Mouse (Mus musculus) embryonic facial prominence, embryonic 11.5 days (tissue): ENCODE data around the gene Hist1h2be. TPM values are rescaled to one million over a fixed set of nuclear protein-coding genes. Genes with fewer than 3 reads are reported as not detected.
A peak's percentile ranks its signal among the peaks of the same experiment; 100 is the strongest.
"Not testable (repeated sequence)": the region's sequence is repeated elsewhere in the genome, so short reads cannot be mapped to it uniquely, and the experiment has no call there.

Experiments used
- ATAC-seq: fragments of 200-750 bp; cut with Nextera tagmentation; replicated peaks from 2 replicates; pipeline ENCODE4 v1.8.0; 2017; ENCODE audit warnings: low read depth; ENCODE audit not compliant: insufficient number of reproducible peaks, low FRiP score, low TSS enrichment
- DNase-seq: peaks from one replicate; pipeline ENCODE4 v3.0.0-alpha.2; 2015; ENCODE audit warnings: low spot score
- H3K27ac ChIP-seq: fragments of 300-500 bp; sonication (generic); replicated peaks from 2 replicates; pipeline ENCODE4 v1.5.1; 2014; ENCODE audit warnings: mild to moderate bottlenecking, low read depth, low read length, control low read depth
- H3K27me3 ChIP-seq: fragments of 300-500 bp; sonication (generic); 2 replicates; pipeline ENCODE4 v1.6.1; 2014; ENCODE audit warnings: mild to moderate bottlenecking, low read length, moderate library complexity, mixed read lengths; ENCODE audit not compliant: control insufficient read depth, insufficient read depth
- H3K36me3 ChIP-seq: fragments of 300-500 bp; sonication (generic); replicated peaks from 2 replicates; pipeline ENCODE4 v1.6.1; 2014; ENCODE audit warnings: low read depth, mild to moderate bottlenecking, low read length, moderate library complexity, mixed read lengths; ENCODE audit not compliant: control insufficient read depth, insufficient read depth
- H3K4me1 ChIP-seq: fragments of 300-500 bp; sonication (generic); 2 replicates; pipeline ENCODE4 v1.6.1; 2014; ENCODE audit warnings: low read length, mixed read lengths; ENCODE audit not compliant: control insufficient read depth, insufficient read depth
- H3K4me2 ChIP-seq: fragments of 300-500 bp; sonication (generic); 2 replicates; pipeline ENCODE4 v1.6.1; 2014; ENCODE audit warnings: low read depth, mild to moderate bottlenecking, control low read depth, low read length, moderate library complexity
- H3K4me3 ChIP-seq: fragments of 300-500 bp; sonication (generic); 2 replicates; pipeline ENCODE4 v1.5.1; 2014; ENCODE audit warnings: low read depth, low read length, control low read depth
- H3K9ac ChIP-seq: fragments of 300-500 bp; sonication (generic); replicated peaks from 2 replicates; pipeline ENCODE4 v1.6.1; 2014; ENCODE audit warnings: mild to moderate bottlenecking, control low read depth, low read length
- H3K9me3 ChIP-seq: fragments of 300-500 bp; sonication (generic); replicated peaks from 2 replicates; pipeline ENCODE4 v1.6.1; 2016; ENCODE audit warnings: mild to moderate bottlenecking, low read length, inconsistent platforms, mixed read lengths; ENCODE audit not compliant: control insufficient read depth
- WGBS: fragments of 180-500 bp; shearing (Covaris S2); extraction: QIAGEN DNeasy Blood & Tissue Kit; methylation state at CpG from one replicate; pipeline ENCODE4 v1.1.7; 2014; 5-methylcytosine and 5-hydroxymethylcytosine counted together
- polyA plus RNA-seq: library from polyadenylated mRNA; unstranded; fragments of >200 nt; fragmentation: Nextera tagmentation; extraction: Ambion mirVana; gene quantifications from 2 replicates; pipeline ENCODE4 v1.2.1, GENCODE M21; 2014

Gene Hist1h2be
- polyA plus RNA-seq, 1 experiment from 2014 or later = 2.1 TPM

DNA sequence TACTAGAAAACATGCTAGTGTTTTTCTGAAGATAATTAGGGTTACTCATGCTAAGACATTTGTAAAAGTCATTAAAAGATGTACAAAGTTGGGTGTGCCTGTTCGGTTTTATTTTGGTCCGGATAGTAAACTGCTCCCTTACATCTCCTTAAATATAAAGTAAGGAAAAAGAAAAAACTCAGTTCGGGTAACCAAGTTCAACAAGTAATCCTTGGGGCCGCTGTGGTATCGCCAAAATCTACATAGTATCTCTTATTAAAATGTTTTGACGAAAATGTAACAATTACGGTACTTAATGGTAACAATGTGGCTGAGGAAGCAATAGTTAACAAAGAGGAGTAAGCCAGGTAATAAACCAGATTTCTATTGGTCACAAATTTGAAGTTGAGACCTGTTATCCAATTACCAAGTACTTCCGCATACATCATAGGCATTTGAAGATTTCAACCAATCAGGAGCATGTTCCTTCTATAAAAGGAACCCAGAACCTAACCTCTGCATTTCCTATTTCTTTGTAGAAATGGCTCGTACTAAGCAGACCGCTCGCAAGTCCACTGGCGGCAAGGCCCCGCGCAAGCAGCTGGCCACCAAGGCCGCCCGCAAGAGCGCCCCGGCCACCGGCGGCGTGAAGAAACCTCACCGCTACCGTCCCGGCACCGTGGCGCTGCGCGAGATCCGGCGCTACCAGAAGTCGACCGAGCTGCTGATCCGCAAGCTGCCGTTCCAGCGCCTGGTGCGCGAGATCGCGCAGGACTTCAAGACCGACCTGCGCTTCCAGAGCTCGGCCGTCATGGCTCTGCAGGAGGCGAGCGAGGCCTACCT lies 76.7 kb downstream of the Hist1h2be start, which contains the start of gene Hist1h3f:
Hist1h3f (plus strand) TSS at position 88 of the 822 bp plus-strand sequence.
- Histone ChIP-seq H3K9me3 (no peaks in the 10 kb centered on the region), H3K36me3 (no peaks in the 10 kb centered on the region), H3K4me1 (no peaks in the 10 kb centered on the region), H3K27ac (peak within 1 kb of the TSS; percentile 83), H3K4me3 (peak within 1 kb of the TSS; percentile 45), H3K27me3 (no peaks in the 10 kb centered on the region), H3K4me2 (peak within 1 kb of the TSS; percentile 70), H3K9ac (peak within 1 kb of the TSS; percentile 65)
- under 1% methylated on average over 21 of the region's 45 CpGs for WGBS
- ATAC-seq (peak; percentile 86), DNase-seq (peak; percentile 97)

DNA sequence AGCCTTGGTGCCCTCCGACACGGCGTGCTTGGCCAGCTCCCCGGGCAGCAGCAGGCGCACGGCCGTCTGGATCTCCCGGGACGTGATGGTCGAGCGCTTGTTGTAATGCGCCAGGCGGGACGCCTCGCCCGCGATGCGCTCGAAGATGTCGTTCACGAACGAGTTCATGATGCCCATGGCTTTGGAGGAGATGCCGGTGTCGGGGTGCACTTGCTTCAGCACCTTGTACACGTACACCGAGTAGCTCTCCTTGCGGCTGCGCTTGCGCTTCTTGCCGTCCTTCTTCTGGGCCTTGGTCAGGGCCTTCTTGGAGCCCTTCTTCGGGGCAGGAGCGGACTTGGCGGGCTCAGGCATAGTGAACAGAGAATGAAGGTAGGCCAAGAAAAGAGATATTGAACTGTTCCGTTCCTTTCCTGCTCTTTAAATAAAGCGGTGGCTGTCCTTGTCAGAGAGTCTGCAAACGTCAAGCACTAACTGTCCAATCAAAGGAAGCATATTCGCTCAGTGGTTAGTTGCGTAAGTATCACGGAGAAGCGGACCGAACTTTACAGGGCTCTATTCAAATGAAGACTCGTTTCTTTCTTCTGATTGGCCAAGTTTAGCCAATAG lies 77.8 kb downstream of the Hist1h2be start, which contains the start of gene Hist1h2bh:
Hist1h2bh (minus strand) TSS at position 394 of the 609 bp plus-strand sequence.
- Histone ChIP-seq H3K9ac (peak within 1 kb of the TSS; percentile 65), H3K4me3 (peak within 1 kb of the TSS; percentile 45), H3K27ac (peak within 1 kb of the TSS; percentile 83), H3K4me2 (peak within 1 kb of the TSS; percentile 70)
- H3K9me3 ChIP-seq, H3K4me1 ChIP-seq, H3K27me3 ChIP-seq, H3K36me3 ChIP-seq: not testable (repeated sequence)
- peak; percentile 94 for DNase-seq
- peak; percentile 95 for ATAC-seq
- 1% methylated on average over 30 of the region's 42 CpGs for WGBS

- H3K9ac ChIP-seq = peak overlapping the region; percentile 65
- H3K27me3 ChIP-seq, H3K36me3 ChIP-seq, H3K9me3 ChIP-seq, ATAC-seq, H3K4me1 ChIP-seq: not testable (repeated sequence)
- DNase-seq = peak; percentile 42
- peak overlapping the region; percentile 59 for H3K4me2 ChIP-seq
- WGBS = 7% methylated on average over 3 of the region's 3 CpGs
- peak overlapping the region; percentile 83 for H3K27ac ChIP-seq
- H3K4me3 ChIP-seq = peak overlapping the region; percentile 45
Measured at GRCm38 (mm10) chr13:23542225-23542980, 78.5 kb downstream of the Hist1h2be start.

GRCm38 (mm10) chr13:23541497-23541896 lies 79.4 kb downstream of the Hist1h2be start:
- no peaks in the 10 kb centered on the region for H3K36me3 ChIP-seq
- 84% methylated on average over 3 of the region's 3 CpGs for WGBS

DNA sequence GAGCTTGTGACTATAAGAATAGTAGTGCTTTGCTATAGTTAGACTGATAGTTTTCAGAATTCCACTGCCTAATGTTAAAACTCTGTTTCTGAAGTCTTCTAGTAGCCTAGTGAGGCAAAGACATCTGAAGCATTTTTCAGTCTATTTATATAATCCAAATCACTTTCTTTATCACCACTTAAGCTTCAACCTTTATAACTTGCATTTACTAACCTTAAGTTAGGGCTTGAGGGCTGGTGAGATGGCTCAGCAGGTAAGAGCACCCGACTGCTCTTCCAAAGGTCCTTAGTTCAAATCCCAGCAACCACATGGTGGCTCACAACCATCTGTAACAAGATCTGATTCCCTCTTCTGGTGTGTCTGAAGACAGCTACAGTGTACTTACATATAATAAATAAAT lies 81.1 kb downstream of the Hist1h2be start:
- not testable (repeated sequence) for H3K4me3 ChIP-seq, H3K27ac ChIP-seq, H3K4me2 ChIP-seq, H3K4me1 ChIP-seq, ATAC-seq, H3K9ac ChIP-seq, DNase-seq, H3K36me3 ChIP-seq, H3K27me3 ChIP-seq, H3K9me3 ChIP-seq
- 75% methylated on average over 1 of the region's 1 CpGs for WGBS

More at GRCm38 (mm10) chr13:23541497-23541896, 79.4 kb downstream of the Hist1h2be start:
- Histone ChIP-seq H3K4me1 (no peaks in the 10 kb centered on the region), H3K27ac (no peak overlapping the region), H3K27me3 (no peaks in the 10 kb centered on the region), H3K9ac (no peak overlapping the region), H3K9me3 (no peaks in the 10 kb centered on the region), H3K4me2 (no peak overlapping the region), H3K4me3 (no peak overlapping the region)
- DNase-seq (no peak), ATAC-seq (no peak)

DNA sequence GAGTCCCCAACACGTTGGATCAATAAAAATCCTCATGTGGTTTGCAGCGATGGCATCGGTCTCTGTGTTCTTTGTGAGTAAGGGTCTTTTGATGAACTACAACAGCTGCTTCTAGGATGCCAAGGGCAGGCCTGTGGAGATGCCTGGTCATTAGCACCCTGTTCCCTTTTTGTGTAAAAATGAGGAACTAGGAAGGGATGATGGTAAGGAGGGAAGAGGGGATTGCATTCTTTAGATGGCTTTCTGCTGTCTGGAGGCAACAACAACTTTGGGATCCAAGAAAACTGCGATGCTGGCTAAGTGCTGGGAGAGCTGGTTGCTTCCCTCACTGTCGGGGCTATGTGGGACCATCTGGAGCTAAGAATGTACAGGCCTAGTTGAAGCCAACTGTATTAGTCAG lies 82.7 kb downstream of the Hist1h2be start:
- Histone ChIP-seq H3K4me3 (no peak overlapping the region), H3K4me2 (no peak overlapping the region), H3K4me1 (no peaks in the 10 kb centered on the region), H3K27ac (no peak overlapping the region), H3K9me3 (no peaks in the 10 kb centered on the region), H3K27me3 (no peaks in the 10 kb centered on the region), H3K9ac (no peak overlapping the region), H3K36me3 (no peaks in the 10 kb centered on the region)
- 73% methylated on average over 5 of the region's 5 CpGs for WGBS
- no peak for DNase-seq
- no peak for ATAC-seq

DNA sequence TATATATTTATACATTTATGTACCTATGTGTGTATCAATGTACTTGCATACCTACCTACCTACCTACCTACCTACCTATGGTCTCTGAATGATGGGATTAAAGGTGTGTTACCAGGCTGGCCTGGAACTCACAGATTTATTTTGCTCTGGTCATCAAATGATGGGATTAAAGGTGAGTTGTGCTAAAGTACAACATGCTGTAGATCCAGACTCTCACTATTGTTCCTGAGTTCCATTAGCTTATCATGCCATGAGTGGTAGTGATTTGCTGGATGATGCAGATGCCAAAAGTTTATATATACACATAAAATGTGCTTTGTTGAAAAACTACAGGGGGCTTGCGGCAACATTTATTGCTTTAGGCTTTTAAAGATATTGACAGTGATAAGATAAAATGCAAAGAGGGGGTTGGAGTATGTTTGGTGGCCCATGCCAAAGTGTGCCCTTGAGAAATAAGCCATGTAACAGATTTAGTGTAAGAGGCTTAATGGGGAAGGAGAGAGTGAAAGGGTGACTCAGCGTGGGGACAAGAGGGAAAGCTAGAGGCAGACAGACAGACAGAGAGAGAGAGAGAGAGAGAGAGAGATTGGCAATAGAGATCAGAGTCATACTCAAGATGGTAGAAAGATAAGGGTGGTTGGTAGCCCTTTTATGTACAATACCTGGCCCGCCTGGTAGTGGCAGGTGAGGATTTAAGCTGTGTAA lies 83.8 kb downstream of the Hist1h2be start:
- peak overlapping the region; percentile 17 for H3K4me2 ChIP-seq
- H3K9ac ChIP-seq = peak overlapping the region; percentile 7; the same call in 1 of the 2 replicates
- H3K36me3 ChIP-seq = no peaks in the 10 kb centered on the region
- 86% methylated on average over 3 of the region's 3 CpGs for WGBS
- peak overlapping the region; percentile 56 for H3K4me3 ChIP-seq
- no peaks in the 10 kb centered on the region for H3K27me3 ChIP-seq
- H3K27ac ChIP-seq = no peak overlapping the region
- ATAC-seq = no peak
- no peak for DNase-seq
- no peaks in the 10 kb centered on the region for H3K9me3 ChIP-seq
- no peaks in the 10 kb centered on the region for H3K4me1 ChIP-seq
